Mouse (Mus musculus) brain, embryonic 14.5 days (tissue): Measurements from ENCODE around the gene Phf19. TPM values are rescaled to one million over a fixed set of nuclear protein-coding genes. Genes with fewer than 3 reads are reported as not detected.

ENCODE experiments used
- DNase-seq: peaks from one replicate; pipeline ENCODE4 v3.0.0-alpha.2; 2011; ENCODE audit warnings: low read depth
- CTCF ChIP-seq: fragments of 200-500 bp; IDR thresholded peaks from 2 replicates; pipeline ENCODE4 v1.5.1; 2012; ENCODE audit warnings: inconsistent platforms, mild to moderate bottlenecking, moderate library complexity, borderline replicate concordance; ENCODE audit not compliant: insufficient read depth, insufficient read length; ENCODE audit errors: extremely low read depth
- POLR2A ChIP-seq: fragments of 200-500 bp; IDR thresholded peaks from 2 replicates; pipeline ENCODE4 v1.6.1; 2012; ENCODE audit warnings: mild to moderate bottlenecking, inconsistent platforms, borderline replicate concordance; ENCODE audit not compliant: poor library complexity, insufficient read depth, insufficient read length, severe bottlenecking; ENCODE audit errors: extremely low read depth
- polyA plus RNA-seq: library from polyadenylated mRNA; depleted of rRNA; stranded (reverse); fragments of >200 nt; gene quantifications from 2 replicates; pipeline ENCODE4 v1.2.3, GENCODE M21; 2012; rRNA removed

Gene Phf19
- polyA plus RNA-seq, result 3.6 and 5.7 TPM in 2 replicates

GRCm38 (mm10) chr2:34913218-34914068 is at the start of gene Phf19:
Gene Phf19, minus strand, starts transcription at chr2:34914026.
- TF ChIP-seq CTCF, result no peak
- TF ChIP-seq POLR2A, result no peak
- DNase-seq, result peak; percentile 49

DNA sequence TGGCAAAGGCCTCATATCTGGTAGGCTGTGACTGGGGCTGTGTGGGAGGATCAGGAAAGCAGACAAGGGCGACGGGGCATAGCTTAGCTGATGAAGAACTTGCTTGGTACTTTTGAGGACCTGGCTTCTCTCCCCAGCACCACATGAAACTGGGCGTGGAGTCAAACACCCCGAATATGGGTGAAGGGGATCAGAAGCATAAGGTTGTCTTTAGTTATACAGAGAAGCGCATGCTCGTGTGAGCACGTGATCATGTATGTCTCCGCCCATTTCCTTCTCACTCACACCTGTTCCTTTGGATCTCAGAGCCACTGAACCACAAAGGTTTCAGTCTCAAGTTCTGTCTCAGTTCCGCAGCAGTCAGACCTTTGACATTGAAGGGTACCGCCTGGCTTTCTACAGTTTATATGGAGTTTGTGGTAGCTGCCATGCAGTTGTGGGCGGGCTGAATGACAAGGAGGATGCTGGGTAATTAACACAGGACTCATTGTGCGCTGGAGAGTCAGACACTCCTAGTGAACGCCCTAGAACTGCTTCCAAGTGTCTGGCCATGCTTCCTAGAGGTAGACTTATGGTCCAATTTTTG is 49.6 kb upstream of the Phf19 start:
- TF ChIP-seq POLR2A (no peak), CTCF (no peak)
- DNase-seq, result no peak

DNA sequence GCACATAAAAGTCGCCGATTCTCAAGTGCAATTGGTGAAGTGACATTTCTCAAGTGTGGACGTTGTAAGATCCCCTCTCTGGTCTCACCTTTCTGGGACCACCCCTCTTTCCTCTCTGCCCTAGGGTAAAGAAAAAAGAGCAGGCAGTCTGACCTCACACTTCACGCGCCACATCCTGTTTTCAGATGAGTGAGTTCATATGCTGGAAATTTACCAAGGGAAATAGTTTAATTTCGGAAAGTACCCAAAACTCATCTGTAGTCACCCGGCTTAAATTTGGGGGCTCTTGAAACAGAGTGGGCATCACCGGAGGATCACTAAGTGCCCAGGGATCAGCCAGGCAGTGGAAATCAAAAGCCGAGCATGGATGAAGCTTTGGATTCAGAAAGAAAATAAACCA is 49.1 kb upstream of the Phf19 start:
- no peak for TF ChIP-seq POLR2A
- TF ChIP-seq CTCF, result no peak
- no peak for DNase-seq

DNA sequence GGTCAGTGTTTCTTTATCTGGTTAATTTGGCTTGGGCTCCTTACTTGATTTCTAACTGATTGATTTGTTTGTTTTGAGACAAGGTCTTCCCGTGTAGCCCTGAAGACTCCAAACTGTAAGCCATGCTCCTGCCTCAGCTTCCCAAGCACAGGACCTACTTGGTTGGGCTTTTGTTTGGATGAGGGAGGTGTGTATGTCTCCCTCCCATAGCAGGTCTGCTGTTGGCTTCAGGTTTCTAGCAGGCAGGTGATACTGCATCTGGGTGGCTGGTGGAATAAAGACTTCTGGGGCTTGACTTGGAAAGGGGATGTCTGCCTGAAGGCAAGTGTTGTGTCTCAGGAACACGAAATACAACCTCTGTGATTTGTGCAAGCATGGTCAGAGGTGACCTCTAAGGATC is 48.4 kb upstream of the Phf19 start:
- DNase-seq, result no peak
- no peak for TF ChIP-seq POLR2A
- TF ChIP-seq CTCF, result no peak

DNA sequence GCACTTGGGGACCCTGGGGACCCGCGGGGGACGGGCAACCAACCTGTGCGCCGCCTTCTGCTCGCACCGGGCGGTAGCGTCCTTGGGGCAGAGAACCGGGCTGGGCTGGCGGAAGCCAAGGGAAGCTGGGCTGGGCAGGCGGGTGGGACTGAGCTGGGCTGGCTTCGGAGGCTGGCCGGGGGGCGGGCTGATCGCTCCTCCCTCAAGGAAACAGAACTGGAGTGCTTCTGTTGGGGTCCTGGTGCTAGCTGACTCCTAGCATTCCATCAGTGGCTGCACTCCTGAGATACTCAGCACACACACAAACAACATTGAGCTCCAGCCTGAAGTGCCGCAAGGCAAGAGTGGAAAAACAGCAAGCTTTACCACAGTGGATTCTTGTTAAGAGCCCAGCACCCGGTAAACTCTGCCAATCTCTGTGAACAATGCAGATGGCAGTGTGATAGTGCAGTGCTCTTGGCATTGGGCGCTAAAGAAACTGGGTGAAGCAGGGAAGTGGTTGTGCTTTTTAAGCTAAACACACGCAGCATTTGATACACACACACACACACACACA is 47.7 kb upstream of the Phf19 start, which contains the start of gene Traf1:
Gene Traf1 (minus strand): TSS at position 292 of the 556 bp plus-strand sequence.
- TF ChIP-seq CTCF (no peak), POLR2A (no peak)
- peak; percentile 47 for DNase-seq

DNA sequence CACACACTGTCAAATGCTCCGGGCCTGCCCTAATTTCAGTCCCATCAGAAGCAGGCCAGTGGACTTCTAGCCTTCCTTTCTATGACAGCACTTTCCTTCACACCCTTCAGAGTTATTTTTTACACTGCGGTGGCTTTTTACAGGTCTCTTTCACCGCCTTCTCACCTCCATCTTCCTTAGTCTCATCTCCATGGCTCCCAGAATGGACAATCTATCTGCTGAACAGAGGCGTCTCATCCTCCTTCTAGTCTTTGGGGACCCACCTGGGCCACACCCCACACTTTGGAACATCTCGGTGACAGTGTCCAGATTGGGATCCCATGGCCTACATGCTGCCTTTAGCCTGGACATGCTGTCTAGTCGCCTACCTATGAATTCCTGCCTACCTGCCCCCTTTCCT is 47.1 kb upstream of the Phf19 start:
- TF ChIP-seq POLR2A (no peak), CTCF (no peak)
- DNase-seq, result no peak

DNA sequence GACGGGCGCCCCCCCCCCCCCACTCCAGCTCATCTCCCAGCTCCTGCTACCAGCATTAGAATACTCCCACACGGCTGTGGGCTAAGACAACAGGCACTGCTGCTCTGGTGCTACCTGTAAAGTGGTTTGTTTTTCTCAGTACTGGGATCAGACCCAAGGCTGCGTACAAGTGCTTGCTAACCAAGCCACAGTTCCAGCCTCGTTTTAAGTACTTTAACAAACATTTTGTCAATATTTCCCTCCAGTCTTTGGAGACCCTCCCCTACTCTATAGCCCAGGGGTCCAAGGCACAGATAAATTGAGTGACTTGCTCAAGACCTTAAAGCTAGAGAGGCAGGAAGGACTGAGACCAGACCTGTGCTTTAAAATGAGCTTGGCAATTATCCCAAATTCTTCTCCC is 46.6 kb upstream of the Phf19 start:
- no peak for TF ChIP-seq POLR2A
- no peak for TF ChIP-seq CTCF
- DNase-seq, result no peak

GRCm38 (mm10) chr2:34958582-34958981 is 44.8 kb upstream of the Phf19 start:
- no peak for DNase-seq
- TF ChIP-seq POLR2A, result no peak
- TF ChIP-seq CTCF, result no peak

DNA sequence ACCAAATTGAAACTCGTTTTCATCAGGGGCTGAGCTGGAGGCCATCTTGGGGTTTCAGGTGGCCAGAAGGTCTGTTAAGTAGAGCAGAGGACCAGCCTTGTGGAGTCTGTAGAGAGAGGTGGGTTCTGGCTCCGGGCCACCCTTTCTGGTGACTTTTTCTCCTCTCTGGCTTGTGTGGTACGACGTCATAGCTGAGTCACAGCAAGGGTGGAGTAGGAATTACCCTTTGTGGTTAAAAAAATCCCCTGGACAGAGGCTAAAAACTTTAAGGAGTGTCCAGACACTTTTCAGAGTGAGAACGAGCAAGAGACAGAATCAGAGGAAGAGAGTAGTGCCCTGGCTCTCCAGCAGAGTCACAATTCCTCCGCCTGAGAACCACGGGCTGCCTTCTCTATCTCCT is 44.2 kb upstream of the Phf19 start:
- TF ChIP-seq CTCF (no peak), POLR2A (no peak)
- no peak for DNase-seq

GRCm38 (mm10) chr2:34957405-34957804 is 43.6 kb upstream of the Phf19 start:
- DNase-seq, result no peak
- TF ChIP-seq CTCF, result no peak
- TF ChIP-seq POLR2A, result no peak

GRCm38 (mm10) chr2:34956941-34957340 is 43.1 kb upstream of the Phf19 start:
- DNase-seq, result no peak
- TF ChIP-seq POLR2A (no peak), CTCF (no peak)
